Mouse (Mus musculus): Measurements from ENCODE around the gene I0C0044D17Rik. TPM values are rescaled to one million over a fixed set of nuclear protein-coding genes. Genes with fewer than 3 reads are reported as not detected.

Gene I0C0044D17Rik
- polyA plus RNA-seq, 1 experiment from 2014 or later, result not detected

DNA sequence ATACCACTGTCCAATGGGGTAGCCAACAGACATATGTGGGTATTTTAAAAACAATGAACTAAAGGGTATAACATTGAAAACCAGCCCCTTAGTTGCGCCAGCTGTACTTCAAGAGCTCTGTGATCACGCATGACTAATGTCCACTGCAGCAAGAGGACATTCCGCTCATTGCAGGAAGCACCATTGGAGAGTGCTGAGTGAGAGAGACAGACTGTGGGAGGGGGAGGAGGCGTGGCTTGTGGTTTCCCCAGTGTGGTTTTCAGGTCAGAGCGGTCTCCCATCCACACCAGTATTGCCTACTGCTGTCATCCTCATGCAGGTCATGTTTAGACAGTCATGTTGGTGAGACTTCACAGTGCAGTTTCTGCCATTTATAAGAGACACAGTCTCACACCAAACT is 12.9 kb upstream of the I0C0044D17Rik start:
- Histone ChIP-seq H3K4me3 (ENCODE audit: low read length) (no peak overlapping the region), H3K9me3 (ENCODE audit: control insufficient read depth, low read length) (no peaks in the 10 kb centered on the region), H3K4me1 (replicated peaks; ENCODE audit: control insufficient read depth, insufficient read depth, low read length) (peaks cover 3% of the 10 kb centered on the region), H3K36me3 (ENCODE audit: control insufficient read depth, insufficient read depth, low read length) (no peaks in the 10 kb centered on the region), H3K27me3 (ENCODE audit: control insufficient read depth, insufficient read depth, low read depth, low read length) (no peaks in the 10 kb centered on the region), H3K4me2 (ENCODE audit: low read depth, low read length) (no peak overlapping the region), H3K27ac (ENCODE audit: low read length) (no peak overlapping the region), H3K9ac (ENCODE audit: low read length) (no peak overlapping the region)
- ATAC-seq (ENCODE audit: low read depth), result peak; percentile 83
- 12% methylated on average over 5 of the region's 5 CpGs for WGBS

DNA sequence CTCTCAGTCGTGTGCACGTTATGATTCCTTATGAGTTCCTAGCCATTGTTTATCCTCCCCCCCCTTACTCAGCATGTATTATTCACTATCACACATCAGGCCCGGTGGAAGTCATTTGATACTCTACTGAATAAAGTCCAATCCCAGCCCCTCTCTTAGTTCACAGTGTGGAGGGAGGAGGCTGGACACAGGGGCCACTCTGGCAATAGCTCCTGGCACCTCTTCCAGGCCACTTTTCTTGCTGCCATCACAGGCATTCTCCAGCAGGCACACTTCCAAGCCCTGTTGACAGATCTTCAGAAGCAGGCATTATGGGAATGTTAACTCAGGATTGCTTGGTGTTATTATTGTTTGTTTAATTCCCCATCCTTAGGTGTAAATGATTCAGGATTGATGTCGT is 11.1 kb upstream of the I0C0044D17Rik start:
- Histone ChIP-seq H3K27me3 (ENCODE audit: control insufficient read depth, insufficient read depth, low read depth, low read length) (no peaks in the 10 kb centered on the region), H3K27ac (ENCODE audit: low read length) (no peak overlapping the region), H3K4me1 (replicated peaks; ENCODE audit: control insufficient read depth, insufficient read depth, low read length) (peaks cover 3% of the 10 kb centered on the region), H3K9ac (ENCODE audit: low read length) (no peak overlapping the region), H3K4me2 (ENCODE audit: low read depth, low read length) (no peak overlapping the region), H3K4me3 (ENCODE audit: low read length) (no peak overlapping the region), H3K36me3 (ENCODE audit: control insufficient read depth, insufficient read depth, low read length) (no peaks in the 10 kb centered on the region), H3K9me3 (ENCODE audit: control insufficient read depth, low read length) (no peaks in the 10 kb centered on the region)
- 41% methylated on average over 4 of the region's 4 CpGs for WGBS
- ATAC-seq (ENCODE audit: low read depth), result peak; percentile 71

DNA sequence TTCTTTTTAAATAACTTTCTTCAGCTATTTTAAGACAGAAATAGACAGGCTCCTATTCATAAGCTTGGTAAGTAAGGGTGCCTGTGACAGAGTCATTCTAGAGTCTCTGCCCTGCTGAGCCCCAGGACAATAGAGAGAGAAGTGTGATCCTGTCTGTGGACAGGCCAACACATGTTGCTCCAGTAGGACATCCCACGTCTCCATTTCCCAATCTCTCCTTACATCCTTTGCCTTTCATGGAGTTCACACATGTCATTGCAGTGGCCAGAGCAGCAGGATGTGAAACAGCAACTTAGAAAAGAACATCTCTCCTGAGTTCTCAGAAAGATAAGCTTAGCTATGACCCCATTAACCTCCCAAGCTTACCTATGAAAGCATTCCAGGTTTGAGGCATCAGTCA is 8.1 kb upstream of the I0C0044D17Rik start:
- no peak for ATAC-seq (ENCODE audit: low read depth)

DNA sequence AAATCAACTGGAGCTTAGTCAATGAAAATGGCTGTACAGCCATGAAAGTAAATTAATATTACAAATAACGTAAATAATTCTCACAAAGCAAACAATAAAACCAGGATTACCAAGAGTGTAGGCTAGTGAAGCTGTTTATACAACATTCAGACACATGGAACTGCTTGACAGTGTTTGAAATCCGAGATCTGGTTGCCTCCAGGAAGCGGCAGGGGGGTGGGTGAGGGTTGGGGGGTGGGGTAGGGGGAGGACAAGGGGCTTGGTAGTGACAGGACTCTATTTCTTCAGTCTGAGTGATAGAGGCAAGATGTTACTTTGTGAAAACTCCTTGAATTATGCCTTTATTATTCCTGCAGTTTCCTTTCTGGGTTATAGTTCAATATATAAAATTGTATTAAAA is 3.1 kb upstream of the I0C0044D17Rik start:
- Histone ChIP-seq H3K9me3 (ENCODE audit: control insufficient read depth, low read length) (no peaks in the 10 kb centered on the region), H3K27ac (ENCODE audit: low read length) (no peak overlapping the region), H3K27me3 (ENCODE audit: control insufficient read depth, insufficient read depth, low read depth, low read length) (no peaks in the 10 kb centered on the region), H3K4me1 (replicated peaks; ENCODE audit: control insufficient read depth, insufficient read depth, low read length) (no peaks in the 10 kb centered on the region), H3K4me2 (ENCODE audit: low read depth, low read length) (no peak overlapping the region), H3K4me3 (ENCODE audit: low read length) (no peak overlapping the region), H3K9ac (ENCODE audit: low read length) (no peak overlapping the region), H3K36me3 (ENCODE audit: control insufficient read depth, insufficient read depth, low read length) (no peaks in the 10 kb centered on the region)
- ATAC-seq (ENCODE audit: low read depth), result no peak
- 33% methylated on average over 3 of the region's 3 CpGs for WGBS

More for the DNA sequence above, 8.1 kb upstream of the I0C0044D17Rik start:
- Histone ChIP-seq H3K27ac (ENCODE audit: low read length) (peak overlapping the region; percentile 27), H3K27me3 (ENCODE audit: control insufficient read depth, insufficient read depth, low read depth, low read length) (no peaks in the 10 kb centered on the region), H3K4me2 (ENCODE audit: low read depth, low read length) (no peak overlapping the region), H3K36me3 (ENCODE audit: control insufficient read depth, insufficient read depth, low read length) (no peaks in the 10 kb centered on the region), H3K9me3 (ENCODE audit: control insufficient read depth, low read length) (no peaks in the 10 kb centered on the region), H3K4me3 (ENCODE audit: low read length) (no peak overlapping the region), H3K9ac (ENCODE audit: low read length) (no peak overlapping the region), H3K4me1 (replicated peaks; ENCODE audit: control insufficient read depth, insufficient read depth, low read length) (peaks cover 3% of the 10 kb centered on the region)
- 25% methylated on average over 1 of the region's 1 CpGs for WGBS

DNA sequence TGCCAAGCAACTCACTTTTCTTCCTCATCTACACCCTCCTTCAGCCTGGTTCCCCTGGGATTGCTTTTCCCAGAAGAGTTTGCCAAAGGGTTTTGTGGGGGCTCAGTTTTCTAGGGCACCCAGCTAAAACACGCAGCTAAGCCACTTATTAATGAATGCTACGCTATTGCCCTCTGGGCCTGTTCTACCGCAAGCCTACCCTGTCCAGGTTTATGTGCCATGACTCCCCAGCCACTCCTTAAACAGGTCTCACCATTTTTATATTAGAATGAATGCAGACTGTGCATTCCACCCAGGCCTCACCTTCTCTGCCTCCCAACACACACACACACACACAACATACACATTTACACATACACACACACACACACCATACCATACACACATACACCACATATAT is 593 bp downstream of the I0C0044D17Rik start:
- Histone ChIP-seq H3K4me2 (ENCODE audit: low read depth, low read length) (no peak overlapping the region), H3K9ac (ENCODE audit: low read length) (no peak overlapping the region), H3K27me3 (ENCODE audit: control insufficient read depth, insufficient read depth, low read depth, low read length) (no peaks in the 10 kb centered on the region), H3K27ac (ENCODE audit: low read length) (no peak overlapping the region), H3K4me1 (replicated peaks; ENCODE audit: control insufficient read depth, insufficient read depth, low read length) (peaks cover 14% of the 10 kb centered on the region), H3K9me3 (ENCODE audit: control insufficient read depth, low read length) (no peaks in the 10 kb centered on the region), H3K36me3 (ENCODE audit: control insufficient read depth, insufficient read depth, low read length) (no peaks in the 10 kb centered on the region), H3K4me3 (ENCODE audit: low read length) (no peak overlapping the region)
- no peak for ATAC-seq (ENCODE audit: low read depth)
- WGBS, result 72% methylated on average over 3 of the region's 3 CpGs

DNA sequence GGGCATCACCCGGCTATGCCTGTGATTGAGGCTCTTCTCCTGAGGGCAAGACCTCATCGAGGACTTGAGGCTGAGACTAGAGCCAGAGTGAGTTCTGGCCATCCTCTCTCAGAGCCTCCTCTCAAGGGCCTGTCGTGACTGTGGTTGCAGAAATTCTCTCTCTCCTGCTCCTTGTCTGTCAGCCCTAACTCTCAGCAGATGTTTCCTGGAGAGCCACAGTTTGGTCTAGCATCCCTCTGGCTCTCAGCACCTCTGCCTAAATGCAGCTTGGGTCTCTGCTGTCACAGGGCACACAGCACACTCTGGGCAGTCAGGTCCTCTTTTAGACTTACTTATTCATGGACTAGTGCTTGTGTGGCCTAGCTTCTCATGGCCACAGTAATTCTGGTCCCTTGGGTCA is 1.2 kb downstream of the I0C0044D17Rik start:
- Histone ChIP-seq H3K9me3 (ENCODE audit: control insufficient read depth, low read length) (no peaks in the 10 kb centered on the region), H3K27me3 (ENCODE audit: control insufficient read depth, insufficient read depth, low read depth, low read length) (no peaks in the 10 kb centered on the region), H3K4me2 (ENCODE audit: low read depth, low read length) (no peak overlapping the region), H3K27ac (ENCODE audit: low read length) (no peak overlapping the region), H3K4me3 (ENCODE audit: low read length) (no peak overlapping the region), H3K36me3 (ENCODE audit: control insufficient read depth, insufficient read depth, low read length) (no peaks in the 10 kb centered on the region), H3K4me1 (replicated peaks; ENCODE audit: control insufficient read depth, insufficient read depth, low read length) (peaks cover 15% of the 10 kb centered on the region), H3K9ac (ENCODE audit: low read length) (no peak overlapping the region)
- no peak for ATAC-seq (ENCODE audit: low read depth)
- WGBS, result 56% methylated on average over 3 of the region's 3 CpGs

DNA sequence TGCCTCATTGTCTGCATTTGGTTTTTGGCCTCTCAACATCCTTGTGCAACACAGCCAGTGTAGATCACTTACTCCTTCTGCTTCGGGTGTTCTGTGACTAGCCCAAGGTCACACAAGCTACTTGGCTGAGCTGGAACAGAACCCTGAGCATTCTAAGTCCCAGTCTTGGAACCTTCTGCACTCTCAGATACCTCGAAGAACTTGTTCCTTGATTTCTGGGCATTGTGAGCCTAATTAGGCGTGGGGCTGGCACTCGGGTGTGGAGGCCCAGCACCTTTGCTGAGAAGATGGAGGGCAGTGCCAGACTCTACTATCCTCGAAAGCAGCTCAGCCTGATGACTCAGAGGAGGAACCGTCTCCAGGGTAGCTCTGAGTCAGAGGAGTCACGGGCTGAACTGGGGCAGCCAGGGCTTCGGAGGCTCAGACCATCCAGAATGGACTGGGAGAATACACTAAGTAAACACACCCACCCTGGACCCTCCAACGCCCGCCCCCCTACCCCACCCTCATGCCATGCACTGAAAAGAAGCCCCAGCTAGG is 4.4 kb downstream of the I0C0044D17Rik start:
- H3K9me3 ChIP-seq (ENCODE audit: control insufficient read depth, low read length), result no peaks in the 10 kb centered on the region
- H3K4me1 ChIP-seq (replicated peaks; ENCODE audit: control insufficient read depth, insufficient read depth, low read length), result peaks cover 26% of the 10 kb centered on the region
- H3K27me3 ChIP-seq (ENCODE audit: control insufficient read depth, insufficient read depth, low read depth, low read length), result no peaks in the 10 kb centered on the region
- H3K4me3 ChIP-seq (ENCODE audit: low read length), result no peak overlapping the region
- no peak overlapping the region for H3K4me2 ChIP-seq (ENCODE audit: low read depth, low read length)
- WGBS, result 71% methylated on average over 10 of the region's 10 CpGs
- no peak overlapping the region for H3K27ac ChIP-seq (ENCODE audit: low read length)
- ATAC-seq (ENCODE audit: low read depth), result no peak
- H3K36me3 ChIP-seq (ENCODE audit: control insufficient read depth, insufficient read depth, low read length), result no peaks in the 10 kb centered on the region
- H3K9ac ChIP-seq (ENCODE audit: low read length), result no peak overlapping the region

DNA sequence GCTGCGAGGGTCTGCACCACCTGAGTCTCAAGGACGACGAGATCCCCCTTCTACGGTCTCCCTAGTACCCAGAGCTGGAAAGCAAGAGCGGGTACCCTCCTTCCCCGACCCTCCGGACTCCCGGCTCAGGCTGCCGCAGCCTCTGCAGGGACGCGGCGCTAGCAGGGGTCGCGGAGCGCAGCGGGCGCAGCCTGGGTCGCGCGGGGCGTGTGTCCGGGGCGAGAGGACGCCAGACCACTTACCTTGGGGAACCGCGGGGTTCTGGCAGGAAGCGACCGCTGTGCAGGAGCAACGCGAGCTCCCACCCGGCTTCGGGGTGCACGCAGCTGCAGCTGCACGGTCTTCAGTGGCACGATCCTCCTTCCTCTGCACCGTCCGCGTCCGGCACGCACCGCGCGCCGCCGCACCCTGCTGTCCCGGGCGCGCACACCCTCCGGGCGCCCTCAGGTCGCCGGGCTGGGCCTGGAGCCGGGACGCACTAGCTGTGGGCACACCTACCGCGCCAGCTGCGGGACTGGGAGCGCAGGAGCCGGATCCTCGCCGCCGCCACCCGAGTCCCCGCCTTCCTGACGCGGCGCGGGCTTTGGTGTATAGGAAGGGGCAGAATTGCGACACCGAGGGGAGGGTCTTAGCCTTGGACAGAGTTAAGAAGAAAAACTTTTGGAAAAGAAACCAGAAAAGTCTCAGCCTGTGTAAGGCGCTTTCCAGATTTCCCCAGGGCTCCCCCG is 6.3 kb downstream of the I0C0044D17Rik start, which contains the start of gene Kank4:
TSS of gene Kank4 (minus strand) at position 354 of the 728 bp plus-strand sequence.
- ATAC-seq (ENCODE audit: low read depth), result peak; percentile 92
- H3K27ac ChIP-seq (ENCODE audit: low read length), result peak within 1 kb of the TSS; percentile 44
- under 1% methylated on average over 66 of the region's 72 CpGs for WGBS
- peak within 1 kb of the TSS; percentile 85 for H3K9ac ChIP-seq (ENCODE audit: low read length)
- peak within 1 kb of the TSS; percentile 79 for H3K4me3 ChIP-seq (ENCODE audit: low read length)
- no peaks in the 10 kb centered on the region for H3K9me3 ChIP-seq (ENCODE audit: control insufficient read depth, low read length)
- peak within 1 kb of the TSS; percentile 89 for H3K4me2 ChIP-seq (ENCODE audit: low read depth, low read length)
- H3K27me3 ChIP-seq (ENCODE audit: control insufficient read depth, insufficient read depth, low read depth, low read length), result no peaks in the 10 kb centered on the region
- peaks cover 26% of the 10 kb centered on the region for H3K4me1 ChIP-seq (replicated peaks; ENCODE audit: control insufficient read depth, insufficient read depth, low read length)
- no peaks in the 10 kb centered on the region for H3K36me3 ChIP-seq (ENCODE audit: control insufficient read depth, insufficient read depth, low read length)

DNA sequence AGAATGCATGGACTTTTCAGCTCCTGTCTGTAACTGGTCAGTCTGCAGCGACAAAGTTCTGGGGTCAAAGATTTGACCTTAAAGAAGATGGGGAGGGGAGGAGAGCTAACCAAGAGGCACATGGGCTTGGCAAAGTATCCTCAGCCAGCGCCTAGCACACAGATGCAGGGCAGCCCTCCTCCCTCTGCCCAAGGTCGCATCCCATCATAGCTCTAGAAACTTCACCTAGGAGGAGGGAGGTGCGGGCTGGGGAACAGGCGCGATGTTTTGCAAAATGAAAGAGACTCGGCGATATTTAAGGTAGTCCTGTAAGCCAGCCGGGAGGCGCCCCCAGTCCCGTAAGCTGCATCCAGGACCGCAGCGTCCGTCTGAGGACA is 6.8 kb downstream of the I0C0044D17Rik start:
- peak overlapping the region; percentile 44 for H3K27ac ChIP-seq (ENCODE audit: low read length)
- no peaks in the 10 kb centered on the region for H3K9me3 ChIP-seq (ENCODE audit: control insufficient read depth, low read length)
- peak overlapping the region; percentile 79 for H3K4me3 ChIP-seq (ENCODE audit: low read length)
- no peaks in the 10 kb centered on the region for H3K36me3 ChIP-seq (ENCODE audit: control insufficient read depth, insufficient read depth, low read length)
- peaks cover 31% of the 10 kb centered on the region for H3K4me1 ChIP-seq (replicated peaks; ENCODE audit: control insufficient read depth, insufficient read depth, low read length)
- no peak; the same call in 1 of the 2 replicates for ATAC-seq (ENCODE audit: low read depth)
- peak overlapping the region; percentile 85 for H3K9ac ChIP-seq (ENCODE audit: low read length)
- peak overlapping the region; percentile 89 for H3K4me2 ChIP-seq (ENCODE audit: low read depth, low read length)
- H3K27me3 ChIP-seq (ENCODE audit: control insufficient read depth, insufficient read depth, low read depth, low read length), result no peaks in the 10 kb centered on the region
- 4% methylated on average over 14 of the region's 14 CpGs for WGBS
